Comparison of ENCODE assay signal across 24 mouse cellular contexts in the genomic region with DNA sequence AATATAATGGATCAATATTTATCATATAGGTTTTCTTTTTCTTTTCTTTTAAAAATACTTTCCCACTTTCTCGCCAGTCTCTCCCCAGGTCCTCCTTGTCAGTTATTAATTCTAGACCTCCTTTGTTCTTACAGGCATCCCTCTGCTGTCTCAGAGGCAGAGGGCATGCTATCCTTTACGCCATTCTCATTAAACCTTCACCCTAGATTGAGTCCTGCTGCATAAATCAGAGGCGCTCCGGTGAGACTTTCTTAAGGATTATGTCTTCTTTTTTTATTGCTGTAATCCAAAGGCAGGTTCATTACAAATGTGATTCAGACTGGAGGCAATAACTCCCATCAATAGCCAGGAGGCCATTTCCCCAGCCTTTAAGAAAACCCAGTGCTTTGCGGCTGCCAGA.
A peak's percentile ranks its signal among the peaks of the same experiment; 100 is the strongest.
DNase-seq lines count a peak whose midpoint lies in the region; ATAC-seq lines count a peak whose summit lies in the region.
"Had no signal": no experiment of that assay in that cellular context is flagged by ENCODE, and none has a peak within 500 bp of the region (broad histone marks: within the 10 kb centered on the region; RNA-seq: fewer than 3 reads in every experiment).

No protein-coding gene starts in this region.

- WGBS in forebrain, embryonic 10.5 days, result 53% methylated on average over 5 of the region's 5 CpGs
- WGBS in forebrain, embryonic 14.5 days, result 12% methylated on average over 5 of the region's 5 CpGs
- 25% methylated on average over 5 of the region's 5 CpGs for WGBS in kidney, embryonic 15.5 days
- 30% methylated on average over 5 of the region's 5 CpGs for WGBS in neural tube, embryonic 11.5 days
- WGBS in neural tube, embryonic 15.5 days, result 25% methylated on average over 5 of the region's 5 CpGs

- peak overlapping the region; percentile 6; the same call in 1 of the 2 replicates for H3K27ac ChIP-seq in forebrain, embryonic 10.5 days
- no peak overlapping the region for H3K27ac ChIP-seq in forebrain, embryonic 14.5 days (ENCODE audit: low read depth, low read length)
- no peak overlapping the region for H3K27ac ChIP-seq in kidney, embryonic 15.5 days
- peak overlapping the region; percentile 34; the same call in 1 of the 2 replicates for H3K27ac ChIP-seq in neural tube, embryonic 11.5 days (ENCODE audit: low read depth, low read length)
- H3K27ac ChIP-seq in neural tube, embryonic 15.5 days (replicated peaks), result no peak overlapping the region
- H3K27ac ChIP-seq: left cerebral cortex, adult 2 months; limb, embryonic 12.5 days; liver, embryonic 15.5 days had no signal

- H3K4me2 ChIP-seq in forebrain, embryonic 14.5 days (ENCODE audit: low read length), result no peak overlapping the region
- no peak overlapping the region for H3K4me2 ChIP-seq in kidney, embryonic 15.5 days
- no peak overlapping the region for H3K4me2 ChIP-seq in neural tube, embryonic 11.5 days (ENCODE audit: low read depth)
- H3K4me2 ChIP-seq in neural tube, embryonic 15.5 days, result no peak overlapping the region
- H3K4me2 ChIP-seq: limb, embryonic 12.5 days; liver, embryonic 15.5 days; lung, embryonic 14.5 days had no signal

- no peaks in the 10 kb centered on the region for H3K36me3 ChIP-seq in forebrain, embryonic 10.5 days (replicated peaks)
- no peaks in the 10 kb centered on the region for H3K36me3 ChIP-seq in forebrain, embryonic 14.5 days (ENCODE audit: control insufficient read depth, insufficient read depth, low read length)
- no peaks in the 10 kb centered on the region for H3K36me3 ChIP-seq in kidney, embryonic 15.5 days
- H3K36me3 ChIP-seq in neural tube, embryonic 11.5 days (ENCODE audit: control insufficient read depth, insufficient read depth, low read length), result no peaks in the 10 kb centered on the region
- H3K36me3 ChIP-seq in neural tube, embryonic 15.5 days, result no peaks in the 10 kb centered on the region
- H3K36me3 ChIP-seq: G1E; limb, embryonic 12.5 days; liver, embryonic 15.5 days had no signal

- H3K9me3 ChIP-seq in forebrain, embryonic 10.5 days, result no peaks in the 10 kb centered on the region
- H3K9me3 ChIP-seq in forebrain, embryonic 14.5 days (replicated peaks; ENCODE audit: control insufficient read depth, low read length), result no peaks in the 10 kb centered on the region
- H3K9me3 ChIP-seq in kidney, embryonic 15.5 days (replicated peaks), result no peaks in the 10 kb centered on the region
- no peaks in the 10 kb centered on the region for H3K9me3 ChIP-seq in neural tube, embryonic 11.5 days (ENCODE audit: control insufficient read depth, low read length)
- H3K9me3 ChIP-seq in neural tube, embryonic 15.5 days (replicated peaks), result no peaks in the 10 kb centered on the region
- H3K9me3 ChIP-seq: limb, embryonic 12.5 days; liver, embryonic 15.5 days had no signal

- H3K4me1 ChIP-seq in forebrain, embryonic 10.5 days, result peaks cover 44% of the 10 kb centered on the region
- peaks cover 38% of the 10 kb centered on the region for H3K4me1 ChIP-seq in forebrain, embryonic 14.5 days (ENCODE audit: control insufficient read depth, insufficient read depth, low read length)
- 0 out of 2 replicates have a peak, but pooled peaks cover 5% of the 10 kb centered on the region for H3K4me1 ChIP-seq in kidney, embryonic 15.5 days
- H3K4me1 ChIP-seq in neural tube, embryonic 11.5 days (ENCODE audit: control insufficient read depth, insufficient read depth, low read length), result no peaks in the 10 kb centered on the region
- H3K4me1 ChIP-seq in neural tube, embryonic 15.5 days, result peaks cover 17% of the 10 kb centered on the region
- H3K4me1 ChIP-seq: liver, embryonic 15.5 days had no signal

- H3K9ac ChIP-seq in forebrain, embryonic 14.5 days (ENCODE audit: low read length), result no peak overlapping the region
- H3K9ac ChIP-seq in kidney, embryonic 15.5 days, result no peak overlapping the region
- H3K9ac ChIP-seq in neural tube, embryonic 11.5 days (ENCODE audit: low read length), result no peak overlapping the region
- no peak overlapping the region for H3K9ac ChIP-seq in neural tube, embryonic 15.5 days (replicated peaks)
- H3K9ac ChIP-seq: limb, embryonic 12.5 days; liver, embryonic 15.5 days; lung, embryonic 14.5 days had no signal

- no peak for ATAC-seq in forebrain, embryonic 14.5 days
- ATAC-seq in kidney, embryonic 15.5 days (replicated peaks; ENCODE audit: low FRiP score), result peak; percentile 54; the same call in 1 of the 2 replicates
- no peak for ATAC-seq in neural tube, embryonic 11.5 days (ENCODE audit: insufficient read depth, low FRiP score, low TSS enrichment)
- peak; percentile 62 for ATAC-seq in neural tube, embryonic 15.5 days (ENCODE audit: low FRiP score)
- ATAC-seq in megakaryocyte, adult 5-6 weeks (ENCODE audit: poor library complexity, severe bottlenecking), result no peak
- ATAC-seq: intestine, postnatal 0 days had no signal

- no peak for DNase-seq in forebrain, embryonic 10.5 days (ENCODE audit: extremely low spot score, low spot score)
- DNase-seq in forebrain, embryonic 14.5 days (ENCODE audit: low spot score), result no peak
- no peak for DNase-seq in kidney, postnatal 4 days
- no peak for DNase-seq in neural tube, embryonic 11.5 days (ENCODE audit: low spot score)
- DNase-seq in neural tube, embryonic 10.5 days (ENCODE audit: extremely low spot score, low spot score), result no peak
- DNase-seq: adrenal gland, postnatal 10 days; cerebellum, adult 11-12 months; cerebellum, adult 9-11 months; gastrocnemius, postnatal 14 days; heart, postnatal 14 days; kidney, adult 9 months; kidney, postnatal 14 days; lung, embryonic 14.5 days; lung, postnatal 14 days; right cerebral cortex, postnatal 14 days had no signal

- peaks cover 72% of the 10 kb centered on the region for H3K27me3 ChIP-seq in forebrain, embryonic 10.5 days (ENCODE audit: poor library complexity, severe bottlenecking)
- H3K27me3 ChIP-seq in forebrain, embryonic 14.5 days (replicated peaks; ENCODE audit: control insufficient read depth, insufficient read depth, low read length), result no peaks in the 10 kb centered on the region
- no peaks in the 10 kb centered on the region for H3K27me3 ChIP-seq in kidney, embryonic 15.5 days
- no peaks in the 10 kb centered on the region for H3K27me3 ChIP-seq in neural tube, embryonic 11.5 days (ENCODE audit: control insufficient read depth, insufficient read depth, low read length)
- no peaks in the 10 kb centered on the region for H3K27me3 ChIP-seq in neural tube, embryonic 15.5 days (replicated peaks)
- H3K27me3 ChIP-seq: limb, embryonic 12.5 days; liver, embryonic 15.5 days had no signal

- no peak overlapping the region for H3K4me3 ChIP-seq in forebrain, embryonic 10.5 days
- no peak overlapping the region for H3K4me3 ChIP-seq in forebrain, embryonic 14.5 days (ENCODE audit: low read depth, low read length)
- H3K4me3 ChIP-seq in kidney, embryonic 15.5 days (replicated peaks), result no peak overlapping the region
- H3K4me3 ChIP-seq in neural tube, embryonic 11.5 days (ENCODE audit: low read depth, low read length), result no peak overlapping the region
- no peak overlapping the region for H3K4me3 ChIP-seq in neural tube, embryonic 15.5 days (replicated peaks)
- H3K4me3 ChIP-seq: erythroblast, embryonic 14.5 days; left cerebral cortex, adult 2 months; limb, embryonic 12.5 days; liver, embryonic 15.5 days had no signal

Comparison
In these comparisons a context has a peak if more than half of its experiments do, and no peak if none do; other contexts are left out.
1. H3K27ac ChIP-seq: peak in forebrain, embryonic 10.5 days (single experiment) and neural tube, embryonic 11.5 days (single experiment); none in forebrain, embryonic 14.5 days (single experiment), kidney, embryonic 15.5 days (single experiment) and neural tube, embryonic 15.5 days (single experiment).
2. ATAC-seq: peak in kidney, embryonic 15.5 days (single experiment) and neural tube, embryonic 15.5 days (single experiment); none in forebrain, embryonic 14.5 days (single experiment), neural tube, embryonic 11.5 days (single experiment) and megakaryocyte, adult 5-6 weeks (single experiment).